Mouse (Mus musculus): ENCODE measurements around the gene Sdhaf3. TPM values are rescaled to one million over a fixed set of nuclear protein-coding genes. Genes with fewer than 3 reads are reported as not detected.
A peak's percentile ranks its signal among the peaks of the same experiment; 100 is the strongest.

The Sdhaf3 gene
- polyA plus RNA-seq, 1 experiment, result not detected

GRCm38 (mm10) chr6:7038087-7038486 is 82.3 kb downstream of the Sdhaf3 start:
- no peak for TF ChIP-seq POLR2A (IDR thresholded peaks at IDR 0.05; ENCODE audit: insufficient read depth, low read depth, low read length)
- no peak for TF ChIP-seq CTCF (IDR thresholded peaks at IDR 0.05; ENCODE audit: insufficient read depth, low read depth, low read length)
- H3K27ac ChIP-seq (ENCODE audit: insufficient read depth, low read depth, low read length), result no peak overlapping the region
- no peak overlapping the region for H3K4me3 ChIP-seq (ENCODE audit: insufficient read depth, low read depth, low read length)
- no peaks in the 10 kb centered on the region for H3K4me1 ChIP-seq (ENCODE audit: control insufficient read depth, insufficient read depth, low read length)
- 94% methylated on average over 6 of the region's 6 CpGs for WGBS

- Histone ChIP-seq H3K4me3 (ENCODE audit: insufficient read depth, low read depth, low read length) (no peak overlapping the region), H3K27ac (ENCODE audit: insufficient read depth, low read depth, low read length) (no peak overlapping the region), H3K4me1 (ENCODE audit: control insufficient read depth, insufficient read depth, low read length) (no peaks in the 10 kb centered on the region)
- 88% methylated on average over 5 of the region's 5 CpGs for WGBS
- TF ChIP-seq POLR2A (IDR thresholded peaks at IDR 0.05; ENCODE audit: insufficient read depth, low read depth, low read length), result no peak
- TF ChIP-seq CTCF (IDR thresholded peaks at IDR 0.05; ENCODE audit: insufficient read depth, low read depth, low read length), result no peak
These were observed 83.0 kb downstream of the Sdhaf3 start for GRCm38 (mm10) chr6:7038835-7039234.

- WGBS, result 82% methylated on average over 1 of the region's 1 CpGs
- TF ChIP-seq POLR2A (IDR thresholded peaks at IDR 0.05; ENCODE audit: insufficient read depth, low read depth, low read length) (no peak), CTCF (IDR thresholded peaks at IDR 0.05; ENCODE audit: insufficient read depth, low read depth, low read length) (no peak)
- Histone ChIP-seq H3K4me1 (ENCODE audit: control insufficient read depth, insufficient read depth, low read length) (no peaks in the 10 kb centered on the region), H3K27ac (ENCODE audit: insufficient read depth, low read depth, low read length) (no peak overlapping the region), H3K4me3 (ENCODE audit: insufficient read depth, low read depth, low read length) (no peak overlapping the region)
These were observed 86.1 kb downstream of the Sdhaf3 start for GRCm38 (mm10) chr6:7041912-7042311.

GRCm38 (mm10) chr6:7062819-7063218 is 107.0 kb downstream of the Sdhaf3 start:
- TF ChIP-seq CTCF (IDR thresholded peaks at IDR 0.05; ENCODE audit: insufficient read depth, low read depth, low read length) (no peak), POLR2A (IDR thresholded peaks at IDR 0.05; ENCODE audit: insufficient read depth, low read depth, low read length) (no peak)
- no peak overlapping the region for H3K27ac ChIP-seq (ENCODE audit: insufficient read depth, low read depth, low read length)
- WGBS, result 85% methylated on average over 3 of the region's 3 CpGs
- no peak overlapping the region for H3K4me3 ChIP-seq (ENCODE audit: insufficient read depth, low read depth, low read length)
- no peaks in the 10 kb centered on the region for H3K4me1 ChIP-seq (ENCODE audit: control insufficient read depth, insufficient read depth, low read length)

- 42% methylated on average over 3 of the region's 3 CpGs for WGBS
- H3K4me1 ChIP-seq (ENCODE audit: control insufficient read depth, insufficient read depth, low read length), result no peaks in the 10 kb centered on the region
These were observed 113.0 kb downstream of the Sdhaf3 start for GRCm38 (mm10) chr6:7068782-7069181.

GRCm38 (mm10) chr6:7069463-7069862 is 113.7 kb downstream of the Sdhaf3 start:
- H3K4me3 ChIP-seq (ENCODE audit: insufficient read depth, low read depth, low read length), result no peak overlapping the region
- no peak overlapping the region for H3K27ac ChIP-seq (ENCODE audit: insufficient read depth, low read depth, low read length)
- 46% methylated on average over 2 of the region's 2 CpGs for WGBS
- TF ChIP-seq CTCF (IDR thresholded peaks at IDR 0.05; ENCODE audit: insufficient read depth, low read depth, low read length), result no peak
- TF ChIP-seq POLR2A (IDR thresholded peaks at IDR 0.05; ENCODE audit: insufficient read depth, low read depth, low read length), result no peak
- H3K4me1 ChIP-seq (ENCODE audit: control insufficient read depth, insufficient read depth, low read length), result no peaks in the 10 kb centered on the region

More at GRCm38 (mm10) chr6:7068782-7069181, 113.0 kb downstream of the Sdhaf3 start:
- TF ChIP-seq POLR2A (IDR thresholded peaks at IDR 0.05; ENCODE audit: insufficient read depth, low read depth, low read length), result no peak
- TF ChIP-seq CTCF (IDR thresholded peaks at IDR 0.05; ENCODE audit: insufficient read depth, low read depth, low read length), result no peak
- Histone ChIP-seq H3K4me3 (ENCODE audit: insufficient read depth, low read depth, low read length) (no peak overlapping the region), H3K27ac (ENCODE audit: insufficient read depth, low read depth, low read length) (no peak overlapping the region)

- no peak overlapping the region for H3K27ac ChIP-seq (ENCODE audit: insufficient read depth, low read depth, low read length)
- no peak overlapping the region for H3K4me3 ChIP-seq (ENCODE audit: insufficient read depth, low read depth, low read length)
- TF ChIP-seq CTCF (IDR thresholded peaks at IDR 0.05; ENCODE audit: insufficient read depth, low read depth, low read length), result no peak
- no peak for TF ChIP-seq POLR2A (IDR thresholded peaks at IDR 0.05; ENCODE audit: insufficient read depth, low read depth, low read length)
- H3K4me1 ChIP-seq (ENCODE audit: control insufficient read depth, insufficient read depth, low read length), result peaks cover 2% of the 10 kb centered on the region; the same call in 1 of the 2 replicates
- WGBS, result 72% methylated on average over 3 of the region's 3 CpGs
These were observed 126.2 kb downstream of the Sdhaf3 start for GRCm38 (mm10) chr6:7082054-7082453.

- no peak overlapping the region for H3K4me3 ChIP-seq (ENCODE audit: insufficient read depth, low read depth, low read length)
- H3K27ac ChIP-seq (ENCODE audit: insufficient read depth, low read depth, low read length), result no peak overlapping the region
- TF ChIP-seq CTCF (IDR thresholded peaks at IDR 0.05; ENCODE audit: insufficient read depth, low read depth, low read length) (no peak), POLR2A (IDR thresholded peaks at IDR 0.05; ENCODE audit: insufficient read depth, low read depth, low read length) (no peak)
- WGBS, result 70% methylated on average over 5 of the region's 5 CpGs
- H3K4me1 ChIP-seq (ENCODE audit: control insufficient read depth, insufficient read depth, low read length), result peaks cover 2% of the 10 kb centered on the region; the same call in 1 of the 2 replicates
These were observed 126.9 kb downstream of the Sdhaf3 start for GRCm38 (mm10) chr6:7082467-7083259.

GRCm38 (mm10) chr6:7083661-7084060 is 127.9 kb downstream of the Sdhaf3 start:
- no peak for TF ChIP-seq CTCF (IDR thresholded peaks at IDR 0.05; ENCODE audit: insufficient read depth, low read depth, low read length)
- no peak for TF ChIP-seq POLR2A (IDR thresholded peaks at IDR 0.05; ENCODE audit: insufficient read depth, low read depth, low read length)
- 44% methylated on average over 4 of the region's 4 CpGs for WGBS
- Histone ChIP-seq H3K27ac (ENCODE audit: insufficient read depth, low read depth, low read length) (0 out of 2 replicates have a peak overlapping the region, but pooled peaks have one; percentile 48), H3K4me3 (ENCODE audit: insufficient read depth, low read depth, low read length) (no peak overlapping the region), H3K4me1 (ENCODE audit: control insufficient read depth, insufficient read depth, low read length) (peaks cover 2% of the 10 kb centered on the region; the same call in 1 of the 2 replicates)

All from olfactory bulb, adult 2 months (tissue).